In genomic region chr2:121455534-121455933, GRCm38 (mm10) we compare ENCODE assay signal across 26 mouse cellular contexts. TPM values are rescaled to one million over a fixed set of nuclear protein-coding genes. Genes with fewer than 3 reads are reported as not detected.
"Had no signal": no experiment of that assay in that cellular context is flagged by ENCODE, and none has a peak within 500 bp of the region (broad histone marks: within the 10 kb centered on the region; RNA-seq: fewer than 3 reads in every experiment).

No protein-coding gene starts in this region.

- H3K4me3 ChIP-seq: limb, embryonic 15.5 days; liver, embryonic 15.5 days; lung, embryonic 15.5 days; midbrain, embryonic 13.5 days; neural tube, embryonic 13.5 days had no signal

- DNase-seq: kidney, adult 18-20 months; kidney, adult 9 months; kidney, postnatal 14 days; kidney, postnatal 4 days; left cerebral cortex, postnatal 4 days; lung, adult 18-20 months; lung, postnatal 10 days; lung, postnatal 36 days; right cerebral cortex, adult 18-20 months; right cerebral cortex, postnatal 14 days; right cerebral cortex, postnatal 4 days; thymus, postnatal 25 days had no signal

- H3K9ac ChIP-seq: limb, embryonic 12.5 days; limb, embryonic 15.5 days; liver, embryonic 15.5 days; lung, embryonic 15.5 days; midbrain, embryonic 13.5 days; neural tube, embryonic 13.5 days had no signal

- ATAC-seq: inflammation-experienced regulatory T-cells, adult 6 months; intestine, embryonic 16.5 days; midbrain, embryonic 13.5 days; midbrain, embryonic 16.5 days had no signal

- H3K9me3 ChIP-seq: limb, embryonic 12.5 days; limb, embryonic 15.5 days; liver, embryonic 15.5 days; lung, embryonic 15.5 days; midbrain, embryonic 13.5 days; neural tube, embryonic 13.5 days had no signal

- H3K27me3 ChIP-seq: limb, embryonic 12.5 days; limb, embryonic 15.5 days; liver, embryonic 15.5 days; lung, embryonic 15.5 days; midbrain, embryonic 13.5 days; neural tube, embryonic 13.5 days had no signal

- H3K27ac ChIP-seq: limb, embryonic 12.5 days; limb, embryonic 15.5 days; lung, embryonic 15.5 days; midbrain, embryonic 13.5 days; neural tube, embryonic 13.5 days; stomach, postnatal 0 days had no signal

- H3K4me2 ChIP-seq: limb, embryonic 15.5 days; lung, embryonic 15.5 days; neural tube, embryonic 13.5 days had no signal

RNA-seq across cellular contexts. Expression of gene Serinc4, which starts 1.0 kb away (rescaled TPM):
- polyA plus RNA-seq: intestine, embryonic 16.5 days; limb, embryonic 12.5 days; liver, embryonic 15.5 days had no signal

RNA-seq across cellular contexts. Expression of gene Ell3, which starts 11.5 kb away (rescaled TPM):
- total RNA-seq: layer of hippocampus, adult 18-20 months; layer of hippocampus, postnatal 14 days; left cerebral cortex, adult 8-10 months; left cerebral cortex, postnatal 14 days; left cerebral cortex, postnatal 4 days had no signal
